Mouse (Mus musculus): ENCODE measurements around the gene Ddx42. TPM values are rescaled to one million over a fixed set of nuclear protein-coding genes. Genes with fewer than 3 reads are reported as not detected.

Gene Ddx42
- polyA plus RNA-seq, 1 experiment from 2014 or later = 96.6 TPM

GRCm38 (mm10) chr11:106179711-106180448 lies 36.8 kb upstream of the Ddx42 start:
- H3K9ac ChIP-seq (ENCODE audit: low read length) = no peak overlapping the region
- ATAC-seq (ENCODE audit: insufficient number of reproducible peaks, low FRiP score, low TSS enrichment, low read depth) (no peak), DNase-seq (ENCODE audit: low spot score) (no peak)
- no peaks in the 10 kb centered on the region for H3K4me1 ChIP-seq (ENCODE audit: control insufficient read depth, insufficient read depth, low read length)
- no peaks in the 10 kb centered on the region for H3K9me3 ChIP-seq (ENCODE audit: control insufficient read depth, low read length)
- H3K4me2 ChIP-seq (ENCODE audit: low read depth, severe bottlenecking) = no peak overlapping the region
- WGBS = 83% methylated on average over 7 of the region's 7 CpGs
- H3K4me3 ChIP-seq (ENCODE audit: low read depth, low read length) = no peak overlapping the region
- no peak overlapping the region for H3K27ac ChIP-seq (replicated peaks; ENCODE audit: low read depth, low read length)
- no peaks in the 10 kb centered on the region for H3K27me3 ChIP-seq (ENCODE audit: control insufficient read depth, insufficient read depth, low read length)
- no peaks in the 10 kb centered on the region for H3K36me3 ChIP-seq (ENCODE audit: control insufficient read depth, insufficient read depth, low read length)

- H3K27ac ChIP-seq (replicated peaks; ENCODE audit: low read depth, low read length) = no peak overlapping the region
- DNase-seq (ENCODE audit: low spot score) = no peak
- H3K9me3 ChIP-seq (ENCODE audit: control insufficient read depth, low read length) = no peaks in the 10 kb centered on the region
- H3K27me3 ChIP-seq (ENCODE audit: control insufficient read depth, insufficient read depth, low read length) = no peaks in the 10 kb centered on the region
- no peak overlapping the region for H3K9ac ChIP-seq (ENCODE audit: low read length)
- H3K36me3 ChIP-seq (ENCODE audit: control insufficient read depth, insufficient read depth, low read length) = no peaks in the 10 kb centered on the region
- no peaks in the 10 kb centered on the region for H3K4me1 ChIP-seq (ENCODE audit: control insufficient read depth, insufficient read depth, low read length)
- WGBS = 88% methylated on average over 2 of the region's 2 CpGs
- H3K4me2 ChIP-seq (ENCODE audit: low read depth, severe bottlenecking) = no peak overlapping the region
- no peak overlapping the region for H3K4me3 ChIP-seq (ENCODE audit: low read depth, low read length)
- no peak for ATAC-seq (ENCODE audit: insufficient number of reproducible peaks, low FRiP score, low TSS enrichment, low read depth)
These were observed 36.3 kb upstream of the Ddx42 start for GRCm38 (mm10) chr11:106180449-106180801.

DNA sequence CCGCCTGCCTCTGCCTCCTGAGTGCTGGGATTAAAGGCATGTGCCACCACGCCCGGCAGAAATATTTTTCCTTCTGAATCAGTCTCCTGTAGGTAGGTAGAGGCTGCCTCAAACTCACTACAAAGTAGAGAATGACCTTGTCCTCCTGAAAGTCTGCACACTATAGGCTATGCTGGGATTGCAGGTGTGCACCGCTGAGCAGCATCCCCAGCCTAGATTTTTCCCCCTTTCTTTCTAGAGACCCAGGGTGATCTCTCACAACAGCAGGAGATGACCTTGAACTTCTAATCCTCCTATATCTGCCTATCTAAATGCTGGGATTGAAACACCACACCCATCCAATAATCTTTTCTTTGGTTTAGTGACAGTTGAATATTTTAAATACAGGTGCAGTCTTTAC lies 29.4 kb upstream of the Ddx42 start:
- Histone ChIP-seq H3K27ac (replicated peaks; ENCODE audit: low read depth, low read length) (no peak overlapping the region), H3K4me3 (ENCODE audit: low read depth, low read length) (no peak overlapping the region), H3K4me2 (ENCODE audit: low read depth, severe bottlenecking) (no peak overlapping the region), H3K4me1 (ENCODE audit: control insufficient read depth, insufficient read depth, low read length) (no peaks in the 10 kb centered on the region), H3K9me3 (ENCODE audit: control insufficient read depth, low read length) (no peaks in the 10 kb centered on the region), H3K9ac (ENCODE audit: low read length) (no peak overlapping the region), H3K27me3 (ENCODE audit: control insufficient read depth, insufficient read depth, low read length) (no peaks in the 10 kb centered on the region), H3K36me3 (ENCODE audit: control insufficient read depth, insufficient read depth, low read length) (no peaks in the 10 kb centered on the region)
- DNase-seq (ENCODE audit: low spot score) (no peak), ATAC-seq (ENCODE audit: insufficient number of reproducible peaks, low FRiP score, low TSS enrichment, low read depth) (no peak)
- WGBS = 95% methylated on average over 4 of the region's 4 CpGs

DNA sequence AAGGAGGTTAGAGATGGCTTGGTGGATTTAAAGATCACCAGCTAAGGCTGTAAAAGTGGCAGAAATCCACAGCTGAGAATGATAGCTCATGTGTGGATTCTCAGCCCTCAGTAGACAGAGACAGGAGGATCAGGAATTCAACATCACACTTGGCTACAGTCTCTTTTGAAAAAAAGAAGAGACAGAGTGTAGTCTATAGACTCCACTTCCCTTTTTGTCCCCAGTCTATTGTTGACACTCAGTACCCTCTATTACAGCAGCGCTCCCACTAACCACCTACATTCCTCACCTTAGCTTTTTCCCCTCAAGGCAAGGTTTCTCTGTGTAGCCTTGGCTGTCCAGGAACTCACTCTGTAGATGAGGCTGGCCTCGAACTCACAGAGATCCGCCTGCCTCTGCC lies 25.0 kb upstream of the Ddx42 start:
- Histone ChIP-seq H3K4me2 (ENCODE audit: low read depth, severe bottlenecking) (no peak overlapping the region), H3K4me3 (ENCODE audit: low read depth, low read length) (no peak overlapping the region), H3K9me3 (ENCODE audit: control insufficient read depth, low read length) (no peaks in the 10 kb centered on the region), H3K27ac (replicated peaks; ENCODE audit: low read depth, low read length) (no peak overlapping the region), H3K36me3 (ENCODE audit: control insufficient read depth, insufficient read depth, low read length) (no peaks in the 10 kb centered on the region), H3K4me1 (ENCODE audit: control insufficient read depth, insufficient read depth, low read length) (0 out of 2 replicates have a peak, but pooled peaks cover 2% of the 10 kb centered on the region), H3K27me3 (ENCODE audit: control insufficient read depth, insufficient read depth, low read length) (no peaks in the 10 kb centered on the region), H3K9ac (ENCODE audit: low read length) (no peak overlapping the region)
- no peak for DNase-seq (ENCODE audit: low spot score)
- 96% methylated on average over 3 of the region's 3 CpGs for WGBS
- no peak for ATAC-seq (ENCODE audit: insufficient number of reproducible peaks, low FRiP score, low TSS enrichment, low read depth)

DNA sequence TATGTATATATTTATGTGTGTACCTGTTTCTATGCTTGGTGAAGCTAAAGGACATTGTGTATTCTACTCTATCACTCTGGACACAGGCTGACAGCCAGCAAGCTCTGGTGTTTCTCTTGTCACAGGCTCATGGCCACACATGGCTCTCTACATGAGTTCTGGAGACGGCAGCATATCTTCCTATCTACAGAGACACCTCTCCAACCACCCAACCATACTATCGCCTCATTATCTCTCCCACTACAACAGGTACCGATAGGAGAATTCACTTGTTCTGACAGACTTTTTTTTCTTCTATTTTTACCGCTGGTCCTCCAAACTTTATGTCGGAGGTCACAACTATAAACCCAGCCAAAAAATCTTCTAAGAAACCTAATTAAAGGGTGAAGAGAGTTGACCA lies 24.5 kb upstream of the Ddx42 start:
- H3K27ac ChIP-seq (replicated peaks; ENCODE audit: low read depth, low read length) = no peak overlapping the region
- no peak for DNase-seq (ENCODE audit: low spot score)
- H3K9ac ChIP-seq (ENCODE audit: low read length) = no peak overlapping the region
- H3K4me2 ChIP-seq (ENCODE audit: low read depth, severe bottlenecking) = no peak overlapping the region; the same call in 1 of the 2 replicates
- ATAC-seq (ENCODE audit: insufficient number of reproducible peaks, low FRiP score, low TSS enrichment, low read depth) = no peak
- no peaks in the 10 kb centered on the region for H3K27me3 ChIP-seq (ENCODE audit: control insufficient read depth, insufficient read depth, low read length)
- no peak overlapping the region for H3K4me3 ChIP-seq (ENCODE audit: low read depth, low read length)
- H3K4me1 ChIP-seq (ENCODE audit: control insufficient read depth, insufficient read depth, low read length) = 0 out of 2 replicates have a peak, but pooled peaks cover 2% of the 10 kb centered on the region
- H3K36me3 ChIP-seq (ENCODE audit: control insufficient read depth, insufficient read depth, low read length) = no peaks in the 10 kb centered on the region
- no peaks in the 10 kb centered on the region for H3K9me3 ChIP-seq (ENCODE audit: control insufficient read depth, low read length)
- 87% methylated on average over 5 of the region's 5 CpGs for whole genome bisulfite sequencing

DNA sequence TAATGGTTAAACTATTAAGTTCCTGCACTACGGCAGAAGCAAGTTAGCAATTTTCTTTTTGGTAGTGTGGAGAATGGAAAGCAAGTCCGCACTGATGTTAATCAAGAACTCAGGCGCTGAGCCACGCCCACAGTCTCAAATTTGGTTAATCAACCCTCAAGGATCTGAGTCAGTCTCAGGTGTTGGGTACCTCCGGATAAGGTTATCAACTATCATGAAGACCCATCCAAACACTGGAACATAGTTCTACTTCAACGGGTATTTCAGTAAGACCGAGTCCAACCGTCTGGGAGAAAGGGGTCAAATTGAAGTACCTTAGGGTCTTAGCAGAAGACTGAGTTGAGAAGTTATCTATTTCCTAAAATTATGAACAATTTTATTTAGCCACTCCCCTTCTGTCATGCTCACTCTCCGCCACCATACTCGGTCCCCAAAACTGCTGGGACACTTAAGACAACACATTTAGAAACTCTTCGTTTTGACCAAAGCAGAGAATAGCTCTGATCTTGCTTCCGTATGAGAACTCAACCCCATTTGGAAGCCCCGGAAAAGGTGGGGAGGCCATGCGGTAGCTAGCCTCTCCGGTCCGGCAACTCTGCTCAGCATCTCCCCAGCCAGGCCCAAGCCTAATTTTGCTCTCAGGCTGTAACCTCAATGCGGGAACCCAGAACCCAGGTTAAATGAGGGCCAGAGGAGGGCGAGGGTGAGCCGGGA lies 23.9 kb upstream of the Ddx42 start:
- Histone ChIP-seq H3K36me3 (ENCODE audit: control insufficient read depth, insufficient read depth, low read length) (no peaks in the 10 kb centered on the region; the same call in 1 of the 2 replicates), H3K4me2 (ENCODE audit: low read depth, severe bottlenecking) (peak overlapping the region; percentile 59), H3K9ac (ENCODE audit: low read length) (peak overlapping the region; percentile 79), H3K4me3 (ENCODE audit: low read depth, low read length) (peak overlapping the region; percentile 69), H3K27ac (replicated peaks; ENCODE audit: low read depth, low read length) (peak overlapping the region; percentile 62; the same call in 1 of the 2 replicates), H3K4me1 (ENCODE audit: control insufficient read depth, insufficient read depth, low read length) (0 out of 2 replicates have a peak, but pooled peaks cover 2% of the 10 kb centered on the region), H3K27me3 (ENCODE audit: control insufficient read depth, insufficient read depth, low read length) (no peaks in the 10 kb centered on the region), H3K9me3 (ENCODE audit: control insufficient read depth, low read length) (no peaks in the 10 kb centered on the region)
- DNase-seq (ENCODE audit: low spot score) (no peak), ATAC-seq (ENCODE audit: insufficient number of reproducible peaks, low FRiP score, low TSS enrichment, low read depth) (peak; percentile 18; the same call in 1 of the 2 replicates)
- WGBS = 14% methylated on average over 19 of the region's 19 CpGs

DNA sequence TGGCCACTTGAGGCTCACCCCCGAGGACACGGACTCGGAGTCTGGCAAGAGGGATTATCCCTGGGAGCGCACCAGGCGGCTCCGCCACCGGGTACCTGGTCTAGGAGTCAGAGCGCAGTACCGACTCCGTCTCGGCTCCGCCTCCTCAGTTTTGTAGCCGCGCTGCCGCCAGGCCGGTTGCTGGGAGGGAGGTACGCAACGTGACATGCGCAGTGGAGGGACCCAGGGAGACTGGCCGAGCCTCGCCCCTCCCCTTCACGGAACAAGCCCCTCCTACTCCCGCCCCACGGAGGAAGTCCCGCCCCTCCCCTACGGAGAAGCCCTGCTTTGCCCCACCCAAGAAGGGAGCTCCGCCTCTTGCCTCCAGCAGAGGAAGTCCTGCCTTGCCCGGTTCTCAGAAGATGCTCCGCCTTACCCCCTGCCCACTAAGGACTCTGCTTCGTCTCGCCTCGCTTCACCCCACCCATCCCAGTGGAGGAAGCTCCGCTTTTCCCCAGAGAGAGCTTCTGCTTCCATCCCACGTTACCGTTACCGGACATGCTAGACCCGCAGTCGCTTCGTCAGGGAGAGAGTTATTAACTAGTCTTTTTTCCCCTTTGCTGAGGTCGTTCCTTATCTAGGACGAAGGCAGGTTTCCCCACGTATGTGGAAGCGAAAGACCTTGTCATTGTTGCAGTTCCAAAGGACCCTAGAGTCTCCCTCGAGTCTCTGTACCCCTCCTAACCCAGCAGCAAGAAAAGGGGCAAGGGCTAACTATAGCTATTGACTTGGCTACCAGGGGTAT lies 23.2 kb upstream of the Ddx42 start:
- H3K4me3 ChIP-seq (ENCODE audit: low read depth, low read length) = peak overlapping the region; percentile 69
- H3K4me2 ChIP-seq (ENCODE audit: low read depth, severe bottlenecking) = peak overlapping the region; percentile 59
- H3K4me1 ChIP-seq (ENCODE audit: control insufficient read depth, insufficient read depth, low read length) = 0 out of 2 replicates have a peak, but pooled peaks cover 2% of the 10 kb centered on the region
- H3K27me3 ChIP-seq (ENCODE audit: control insufficient read depth, insufficient read depth, low read length) = no peaks in the 10 kb centered on the region
- peak overlapping the region; percentile 62; the same call in 1 of the 2 replicates for H3K27ac ChIP-seq (replicated peaks; ENCODE audit: low read depth, low read length)
- under 1% methylated on average over 43 of the region's 44 CpGs for WGBS
- H3K9ac ChIP-seq (ENCODE audit: low read length) = peak overlapping the region; percentile 79
- DNase-seq (ENCODE audit: low spot score) = peak; percentile 98
- no peaks in the 10 kb centered on the region for H3K9me3 ChIP-seq (ENCODE audit: control insufficient read depth, low read length)
- no peaks in the 10 kb centered on the region; the same call in 1 of the 2 replicates for H3K36me3 ChIP-seq (ENCODE audit: control insufficient read depth, insufficient read depth, low read length)
- ATAC-seq (ENCODE audit: insufficient number of reproducible peaks, low FRiP score, low TSS enrichment, low read depth) = peak; percentile 95

DNA sequence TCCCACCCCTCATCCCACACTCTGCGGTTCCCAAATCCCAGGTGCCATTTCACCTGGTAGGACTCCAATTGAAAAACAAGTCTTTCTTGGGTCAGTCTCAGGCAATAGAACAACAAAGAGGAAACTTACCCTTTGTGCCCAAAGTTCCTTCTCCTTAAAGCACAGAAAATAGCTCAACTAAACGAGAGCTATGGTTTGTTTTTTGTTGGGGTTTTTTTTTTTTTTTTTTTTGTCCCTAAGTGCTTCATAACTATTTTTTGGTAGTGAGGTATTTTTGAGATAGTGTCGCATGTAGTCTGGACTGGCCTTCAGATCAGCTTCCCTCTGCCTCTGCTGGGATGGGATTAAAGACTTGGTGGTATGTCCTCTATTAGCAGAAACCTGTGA lies 22.6 kb upstream of the Ddx42 start:
- peak overlapping the region; percentile 59 for H3K4me2 ChIP-seq (ENCODE audit: low read depth, severe bottlenecking)
- H3K27ac ChIP-seq (replicated peaks; ENCODE audit: low read depth, low read length) = peak overlapping the region; percentile 55; the same call in 1 of the 2 replicates
- no peaks in the 10 kb centered on the region for H3K9me3 ChIP-seq (ENCODE audit: control insufficient read depth, low read length)
- H3K4me3 ChIP-seq (ENCODE audit: low read depth, low read length) = peak overlapping the region; percentile 69
- 40% methylated on average over 3 of the region's 3 CpGs for WGBS
- H3K27me3 ChIP-seq (ENCODE audit: control insufficient read depth, insufficient read depth, low read length) = no peaks in the 10 kb centered on the region
- ATAC-seq (ENCODE audit: insufficient number of reproducible peaks, low FRiP score, low TSS enrichment, low read depth) (no peak), DNase-seq (ENCODE audit: low spot score) (no peak)
- H3K9ac ChIP-seq (ENCODE audit: low read length) = peak overlapping the region; percentile 58; the same call in 1 of the 2 replicates
- 0 out of 2 replicates have a peak, but pooled peaks cover 2% of the 10 kb centered on the region for H3K4me1 ChIP-seq (ENCODE audit: control insufficient read depth, insufficient read depth, low read length)
- H3K36me3 ChIP-seq (ENCODE audit: control insufficient read depth, insufficient read depth, low read length) = no peaks in the 10 kb centered on the region; the same call in 1 of the 2 replicates

Measured in limb, embryonic 11.5 days (tissue).